Mouse (Mus musculus) spleen, adult 12 weeks (tissue): Measurements from ENCODE around the gene Optn.

Experiments used
- DNase-seq: peaks from one replicate; pipeline ENCODE4 v3.0.0; 2022; ENCODE audit warnings: low spot score

The Optn gene

DNA sequence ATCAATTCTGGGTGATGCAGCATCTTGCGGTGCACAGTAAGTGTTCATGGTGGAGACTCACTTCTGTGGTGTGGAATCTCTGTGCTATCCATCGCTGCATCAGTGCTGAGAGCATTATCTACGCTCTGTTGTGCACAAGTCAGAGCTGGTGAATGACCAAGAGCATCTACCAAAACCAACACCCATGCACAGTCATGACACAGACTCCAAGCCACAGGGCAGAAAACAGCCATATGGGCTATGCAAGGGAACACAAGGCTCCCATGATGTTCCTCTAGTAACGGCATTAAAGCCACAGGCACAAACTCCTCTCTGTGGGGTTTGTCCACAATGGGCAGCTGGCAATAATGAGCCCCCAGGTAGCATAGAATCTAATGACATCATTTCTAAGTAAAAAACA lies 34.0 kb downstream of the Optn start:
- DNase-seq, result no peak

- no peak for DNase-seq
Measured at GRCm38 (mm10) chr2:5028047-5028446, 35.8 kb downstream of the Optn start.

- DNase-seq, result no peak
Measured at GRCm38 (mm10) chr2:5027057-5027456, 36.8 kb downstream of the Optn start.

DNA sequence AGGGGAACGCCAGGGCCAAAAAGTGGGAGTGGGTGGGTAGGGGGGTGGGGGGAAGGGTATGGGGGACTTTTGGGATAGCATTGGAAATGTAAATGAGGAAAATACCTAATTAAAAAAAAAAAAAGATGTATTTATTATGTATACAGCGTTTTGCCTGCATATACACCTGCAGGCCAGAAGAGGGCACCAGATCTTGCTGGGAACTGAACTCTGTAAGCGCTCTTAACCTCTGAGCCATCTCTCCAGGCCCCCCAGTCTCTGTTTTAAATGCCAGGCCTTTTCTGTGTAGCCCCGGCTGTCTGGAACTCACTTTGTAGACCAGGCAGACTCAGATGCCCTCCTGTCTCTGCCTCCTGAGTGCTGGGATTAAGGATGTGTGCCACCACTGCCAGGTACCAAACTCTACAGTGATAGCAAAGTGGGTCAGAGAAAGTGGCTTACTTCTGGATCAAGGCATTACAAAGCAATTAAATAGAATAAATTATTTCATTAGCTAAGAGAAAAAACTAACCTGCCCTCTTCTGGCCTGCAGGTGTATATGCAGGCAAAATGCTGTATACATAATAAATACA lies 38.6 kb downstream of the Optn start:
- no peak for DNase-seq

DNA sequence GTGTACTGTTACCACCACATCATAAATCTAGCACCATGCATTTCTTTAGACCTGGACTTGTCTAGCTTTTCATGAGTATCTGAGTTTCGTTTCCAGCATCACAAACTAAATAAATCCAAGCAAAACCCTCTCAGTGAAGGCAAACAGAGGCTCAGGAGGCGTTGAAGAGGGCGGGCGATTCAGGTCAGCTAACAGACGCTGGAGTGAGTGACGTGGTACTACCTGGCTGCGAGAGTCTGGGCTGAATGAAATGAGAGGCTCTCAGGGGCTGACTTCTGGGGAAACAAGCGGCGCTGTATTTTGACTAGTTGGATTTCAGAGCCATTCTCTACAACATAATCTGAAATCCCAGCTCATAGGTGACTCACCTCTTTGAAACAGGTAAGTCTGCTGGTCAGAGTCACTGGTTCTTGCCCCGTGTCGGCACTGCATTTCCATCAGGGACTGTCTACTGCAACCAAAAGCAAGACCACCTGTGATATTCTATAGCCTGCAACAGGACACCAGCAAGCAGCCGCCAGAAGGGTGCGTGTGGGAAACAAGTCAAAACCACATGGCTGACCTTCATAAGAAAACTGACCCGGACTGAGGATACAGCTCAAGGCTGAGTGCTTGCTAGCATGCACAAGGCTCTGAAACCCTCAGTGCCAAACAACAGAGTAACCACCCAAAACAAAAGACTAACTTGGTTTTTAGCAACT lies 40.0 kb downstream of the Optn start:
- no peak for DNase-seq

DNA sequence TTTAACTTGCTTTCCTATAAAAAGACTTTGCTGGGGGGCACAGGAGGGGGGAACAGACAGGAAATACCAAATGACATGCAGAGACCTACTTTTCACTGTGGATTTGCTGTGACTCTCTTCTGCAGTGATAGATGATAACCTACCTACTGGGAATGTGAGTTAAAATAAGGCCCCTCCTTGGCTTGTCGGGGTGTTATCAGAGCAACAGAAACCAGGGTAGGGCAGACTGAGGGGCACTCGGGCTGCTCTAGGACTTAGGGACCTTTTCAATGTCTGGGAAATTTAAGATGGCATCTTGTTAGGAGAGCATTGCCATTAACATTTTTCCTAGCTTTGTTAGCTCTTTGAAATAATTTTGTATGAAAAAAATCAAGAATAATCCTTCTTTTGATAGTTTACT lies 40.6 kb downstream of the Optn start:
- no peak for DNase-seq

DNA sequence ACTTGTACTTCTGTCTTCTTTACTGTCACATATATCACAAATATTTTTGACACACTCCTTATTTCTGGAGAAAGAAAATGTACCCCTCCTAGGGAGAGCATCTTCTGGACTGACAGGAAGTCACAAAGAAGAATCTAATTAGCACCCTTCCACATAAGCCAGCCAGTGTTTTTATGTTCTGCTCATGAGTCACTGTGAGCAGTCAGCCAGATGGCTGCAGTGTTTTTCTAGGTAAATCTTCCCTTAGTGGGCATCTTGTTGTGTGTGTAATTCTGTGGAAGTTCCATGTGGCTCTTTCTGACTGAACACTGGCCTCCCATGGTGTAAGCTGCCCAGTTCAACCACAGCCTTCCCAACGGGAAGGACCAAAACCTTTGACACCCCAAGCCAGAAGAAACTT lies 44.1 kb downstream of the Optn start:
- no peak for DNase-seq

GRCm38 (mm10) chr2:5016922-5017321 lies 46.9 kb downstream of the Optn start:
- no peak for DNase-seq

DNA sequence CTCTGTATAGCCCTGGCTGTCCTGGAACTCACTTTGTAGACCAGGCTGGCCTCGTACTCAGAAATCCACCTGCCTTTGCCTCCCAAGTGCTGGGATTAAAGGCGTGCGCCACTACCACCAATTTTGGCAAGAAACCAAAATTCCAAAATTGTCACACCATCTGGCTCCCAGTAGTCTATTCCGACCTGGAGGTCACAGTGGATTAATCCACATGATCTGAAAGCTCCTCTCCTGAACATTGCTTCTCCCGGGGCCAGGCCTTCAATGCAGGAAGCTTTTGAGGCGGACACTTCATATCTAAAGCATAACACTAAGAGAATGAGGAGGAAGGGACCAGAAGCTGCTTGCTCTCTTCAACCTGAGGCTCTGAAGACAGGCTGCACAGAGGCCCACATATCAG lies 48.3 kb downstream of the Optn start:
- no peak for DNase-seq

- DNase-seq, result no peak
Measured at GRCm38 (mm10) chr2:5014616-5015015, 49.2 kb downstream of the Optn start.

- DNase-seq, result peak; percentile 89
Measured at GRCm38 (mm10) chr2:5012491-5013324, 51.1 kb downstream of the Optn start, which contains the start of gene Mcm10. Gene Mcm10 (minus strand): TSS chr2:5012791.

DNA sequence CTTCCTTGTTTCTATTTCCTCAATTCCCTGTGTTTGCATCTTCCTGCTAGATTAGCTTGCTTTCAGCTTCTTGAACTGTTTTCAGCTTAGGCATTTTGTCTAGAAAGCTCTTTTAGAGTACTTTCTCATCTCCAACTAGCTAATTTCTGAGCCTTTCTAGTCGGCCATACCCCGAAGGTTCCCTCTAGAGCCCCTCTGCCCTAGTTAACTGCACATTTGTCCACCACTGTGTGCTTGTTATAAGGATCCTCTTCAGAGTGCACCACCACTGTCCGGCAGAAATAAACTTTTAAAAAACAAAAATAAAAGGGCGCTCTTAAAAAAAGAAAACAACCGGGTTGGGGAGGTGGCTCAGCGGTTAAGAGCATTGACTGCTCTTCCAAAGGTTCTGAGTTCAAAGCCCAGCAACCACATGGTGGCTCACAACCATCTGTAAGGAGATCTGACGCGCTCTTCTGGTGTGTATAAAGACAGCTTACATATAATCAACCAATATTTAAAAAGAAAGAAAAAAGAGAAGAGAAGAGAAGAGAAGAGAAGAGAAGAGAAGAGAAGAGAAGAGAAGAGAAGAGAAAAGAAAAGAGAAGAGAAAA lies 51.9 kb downstream of the Optn start:
- no peak for DNase-seq

- no peak for DNase-seq
Measured at GRCm38 (mm10) chr2:5007107-5007506, 56.7 kb downstream of the Optn start.

DNA sequence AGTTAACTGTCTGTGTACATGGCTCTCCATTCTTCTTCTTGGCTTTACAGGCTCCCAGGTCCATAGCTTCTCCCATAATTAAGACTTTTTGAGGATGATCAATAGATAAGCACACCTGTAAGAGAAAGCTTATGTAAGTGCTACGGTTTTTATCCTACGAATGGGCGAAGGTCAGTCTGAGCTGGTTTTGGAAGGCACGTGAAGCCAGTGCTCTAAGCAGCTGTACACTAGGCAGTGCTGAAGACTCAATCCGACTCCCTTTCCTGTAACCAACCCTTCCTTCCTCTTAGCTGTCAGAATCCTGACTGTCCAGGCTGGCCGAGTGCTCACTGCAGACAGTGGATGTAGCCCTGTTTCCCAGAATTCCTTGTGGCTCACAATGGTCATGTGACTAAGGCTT lies 62.6 kb downstream of the Optn start:
- no peak for DNase-seq

- no peak for DNase-seq
Measured at GRCm38 (mm10) chr2:4998905-4999304, 64.9 kb downstream of the Optn start.

GRCm38 (mm10) chr2:4996421-4996824 lies 67.4 kb downstream of the Optn start:
- no peak for DNase-seq

GRCm38 (mm10) chr2:4995646-4996045 lies 68.2 kb downstream of the Optn start:
- no peak for DNase-seq

- no peak for DNase-seq
Measured at GRCm38 (mm10) chr2:4994436-4994835, 69.4 kb downstream of the Optn start.

- DNase-seq, result no peak
Measured at GRCm38 (mm10) chr2:4993584-4993983, 70.3 kb downstream of the Optn start.

DNA sequence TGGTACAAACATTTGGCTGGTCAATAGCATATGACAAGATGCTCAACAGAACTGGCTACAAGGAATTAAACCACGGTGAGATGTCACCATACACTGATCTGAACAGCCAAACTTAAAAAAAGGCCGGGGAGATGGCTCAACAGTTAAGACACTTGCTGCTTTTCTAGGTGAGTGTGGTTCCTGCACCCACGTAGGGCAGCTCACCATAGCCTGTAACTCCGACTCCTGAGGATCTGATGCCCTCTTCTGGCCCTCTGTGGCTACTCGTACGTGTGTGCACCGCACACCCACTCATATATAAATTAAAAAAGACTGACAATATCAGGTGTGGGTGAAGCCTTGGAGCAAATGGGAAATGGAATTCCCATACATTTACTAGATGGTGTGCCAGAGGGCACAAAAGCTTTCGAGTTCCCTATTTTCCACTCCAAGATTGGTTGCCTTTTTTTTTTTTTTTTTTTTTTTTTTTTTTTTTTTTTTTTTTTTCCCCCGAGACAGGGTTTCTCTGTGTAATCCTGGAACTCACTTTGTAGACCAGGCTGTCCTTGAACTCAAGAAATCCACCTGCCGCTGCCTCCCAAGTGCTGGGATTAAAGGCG lies 74.9 kb downstream of the Optn start:
- DNase-seq, result no peak

DNA sequence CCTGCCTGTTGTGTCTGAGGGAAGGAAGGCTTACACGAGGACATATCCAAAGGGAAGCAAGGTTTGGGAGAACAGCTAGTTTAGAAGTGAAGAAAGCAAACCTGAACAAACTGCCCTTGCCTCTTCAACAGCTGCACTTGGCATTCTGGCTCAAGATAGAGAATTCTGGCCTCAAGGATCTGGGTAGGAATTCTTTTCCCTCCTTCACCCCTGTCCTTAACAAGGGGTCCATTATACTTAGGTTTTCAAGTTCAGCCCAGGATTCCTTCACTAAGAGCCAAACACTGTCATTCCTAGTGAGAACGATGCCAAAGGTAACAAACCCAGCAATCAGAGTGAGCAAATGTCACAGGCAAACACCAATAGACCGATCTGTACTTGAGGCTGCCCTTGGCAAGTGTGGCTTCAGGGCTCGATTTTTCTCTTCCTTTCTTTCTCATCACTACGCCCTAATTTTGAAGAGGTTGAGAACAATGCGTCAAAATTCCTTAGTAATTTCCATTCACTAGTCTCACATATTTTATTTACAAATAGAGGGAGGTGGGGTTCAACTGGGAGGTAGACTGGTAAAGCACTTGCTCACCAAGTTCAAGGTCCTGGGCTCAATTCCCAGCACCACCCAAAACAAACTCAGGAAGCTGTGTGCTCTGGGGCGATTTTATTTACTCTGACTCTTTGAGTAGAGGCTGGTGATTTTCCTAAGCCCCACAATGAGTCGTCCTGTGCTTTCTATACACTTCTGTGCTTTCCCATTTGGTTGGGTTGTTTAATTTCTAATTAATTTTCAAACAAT lies 76.3 kb downstream of the Optn start:
- no peak for DNase-seq

- no peak for DNase-seq
Measured at GRCm38 (mm10) chr2:4986798-4987197, 77.1 kb downstream of the Optn start.
